Mouse (Mus musculus) embryonic facial prominence, embryonic 12.5 days (tissue): Measurements from ENCODE around the gene Dnajb3. TPM values are rescaled to one million over a fixed set of nuclear protein-coding genes. Genes with fewer than 3 reads are reported as not detected.
"Not testable (repeated sequence)": the region's sequence is repeated elsewhere in the genome, so short reads cannot be mapped to it uniquely, and the experiment has no call there.

Source experiments
- ATAC-seq: fragments of 200-750 bp; cut with Nextera tagmentation; 2 replicates; pipeline ENCODE4 v1.8.0; 2017; ENCODE audit not compliant: insufficient number of reproducible peaks, insufficient read depth, low FRiP score, low TSS enrichment
- H3K27ac ChIP-seq: fragments of 300-500 bp; sonication (generic); 2 replicates; pipeline ENCODE4 v1.5.1; 2016; ENCODE audit warnings: mild to moderate bottlenecking
- H3K27me3 ChIP-seq: fragments of 300-500 bp; sonication (generic); 2 replicates; pipeline ENCODE4 v1.6.1; 2016; ENCODE audit warnings: mild to moderate bottlenecking, moderate library complexity
- H3K36me3 ChIP-seq: fragments of 300-500 bp; sonication (generic); 2 replicates; pipeline ENCODE4 v1.6.1; 2016; ENCODE audit warnings: mild to moderate bottlenecking
- H3K4me1 ChIP-seq: fragments of 300-500 bp; sonication (generic); 2 replicates; pipeline ENCODE4 v1.6.1; 2016
- H3K4me2 ChIP-seq: fragments of 300-500 bp; sonication (generic); replicated peaks from 2 replicates; pipeline ENCODE4 v1.6.1; 2016; ENCODE audit warnings: mild to moderate bottlenecking, moderate library complexity
- H3K4me3 ChIP-seq: fragments of 300-500 bp; sonication (generic); 2 replicates; pipeline ENCODE4 v1.5.1; 2016; ENCODE audit warnings: mild to moderate bottlenecking
- H3K9ac ChIP-seq: fragments of 300-500 bp; sonication (generic); 2 replicates; pipeline ENCODE4 v1.6.1; 2016; ENCODE audit warnings: mild to moderate bottlenecking, moderate library complexity
- H3K9me3 ChIP-seq: fragments of 300-500 bp; sonication (generic); 2 replicates; pipeline ENCODE4 v1.6.1; 2016; ENCODE audit warnings: mild to moderate bottlenecking, moderate library complexity
- WGBS: fragments of 180-500 bp; shearing (Covaris S2); methylation state at CpG from one replicate; pipeline ENCODE4 v1.1.7; 2016; 5-methylcytosine and 5-hydroxymethylcytosine counted together
- polyA plus RNA-seq: library from polyadenylated mRNA; unstranded; fragments of >200 nt; fragmentation: Nextera tagmentation; extraction: Ambion mirVana; gene quantifications from 2 replicates; pipeline ENCODE4 v1.2.1, GENCODE M21; 2016

Gene Dnajb3
- polyA plus RNA-seq, 1 experiment from 2014 or later: 16.1 TPM

GRCm38 (mm10) chr1:88223011-88223515, 17.5 kb upstream of the Dnajb3 start:
- H3K27ac ChIP-seq, H3K4me1 ChIP-seq, H3K36me3 ChIP-seq, H3K4me3 ChIP-seq, ATAC-seq, H3K9ac ChIP-seq, H3K4me2 ChIP-seq, H3K27me3 ChIP-seq: not testable (repeated sequence)
- H3K9me3 ChIP-seq: peaks cover 27% of the 10 kb centered on the region

DNA sequence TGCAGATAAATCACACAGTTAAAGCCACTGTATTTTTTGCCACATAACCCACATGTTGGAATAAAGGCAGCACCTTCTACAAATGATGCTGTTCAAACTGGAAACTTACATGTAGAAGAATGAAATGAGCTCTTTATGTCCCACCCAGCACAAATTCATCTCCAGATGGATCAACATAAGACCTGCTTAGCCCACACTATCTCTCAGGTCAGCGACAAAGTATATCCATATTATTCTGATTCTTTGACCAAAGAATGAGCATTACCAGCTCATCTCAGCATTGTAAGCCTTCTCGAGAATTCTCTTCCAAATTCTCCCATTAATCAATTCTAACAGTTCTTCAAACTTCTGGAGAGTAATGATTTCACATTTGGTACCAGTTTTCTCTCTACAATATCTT, 16.6 kb upstream of the Dnajb3 start:
- Histone ChIP-seq H3K27ac (no peak overlapping the region), H3K9ac (no peak overlapping the region), H3K4me2 (no peak overlapping the region), H3K27me3 (no peaks in the 10 kb centered on the region), H3K36me3 (no peaks in the 10 kb centered on the region), H3K4me3 (no peak overlapping the region), H3K9me3 (peaks cover 23% of the 10 kb centered on the region), H3K4me1 (no peaks in the 10 kb centered on the region)
- 47% methylated on average over 2 of the region's 2 CpGs for WGBS
- no peak for ATAC-seq

- H3K9me3 ChIP-seq: peaks cover 22% of the 10 kb centered on the region
- H3K27me3 ChIP-seq: no peaks in the 10 kb centered on the region
- no peak overlapping the region for H3K9ac ChIP-seq
- no peak overlapping the region for H3K4me3 ChIP-seq
- H3K4me2 ChIP-seq: no peak overlapping the region
- no peaks in the 10 kb centered on the region for H3K36me3 ChIP-seq
- no peak for ATAC-seq
- no peak overlapping the region for H3K27ac ChIP-seq
- no peaks in the 10 kb centered on the region for H3K4me1 ChIP-seq
Measured at GRCm38 (mm10) chr1:88220336-88220735, 14.8 kb upstream of the Dnajb3 start.

- no peak for ATAC-seq
- no peak overlapping the region for H3K9ac ChIP-seq
- no peaks in the 10 kb centered on the region for H3K36me3 ChIP-seq
- H3K27me3 ChIP-seq: no peaks in the 10 kb centered on the region
- no peak overlapping the region for H3K4me2 ChIP-seq
- H3K9me3 ChIP-seq: peaks cover 31% of the 10 kb centered on the region
- no peak overlapping the region for H3K4me3 ChIP-seq
- H3K27ac ChIP-seq: no peak overlapping the region
- WGBS: 10% methylated on average over 1 of the region's 1 CpGs
- H3K4me1 ChIP-seq: no peaks in the 10 kb centered on the region
Measured at GRCm38 (mm10) chr1:88219054-88219453, 13.5 kb upstream of the Dnajb3 start.

DNA sequence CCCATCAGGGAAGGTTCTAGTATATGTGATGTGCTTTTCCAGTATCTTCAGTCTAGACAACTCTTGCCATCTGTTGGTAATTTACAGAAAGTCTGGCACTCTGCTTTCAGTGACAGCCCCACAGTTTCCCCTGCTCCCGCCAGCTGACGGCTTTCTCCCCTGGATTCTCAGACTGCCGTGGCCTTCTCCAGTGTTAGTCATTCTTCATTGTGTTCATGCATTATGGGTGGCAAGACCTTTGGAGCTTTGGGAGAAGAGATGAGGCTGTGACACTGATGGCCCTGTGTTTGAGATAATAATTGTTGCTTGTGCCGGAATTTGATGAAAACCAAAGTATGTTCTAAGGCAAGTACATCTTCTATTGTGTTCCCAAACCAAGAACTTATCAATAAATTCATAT, 13.0 kb upstream of the Dnajb3 start:
- Histone ChIP-seq H3K4me3 (no peak overlapping the region), H3K36me3 (no peaks in the 10 kb centered on the region), H3K4me2 (no peak overlapping the region), H3K27ac (no peak overlapping the region), H3K4me1 (no peaks in the 10 kb centered on the region), H3K27me3 (no peaks in the 10 kb centered on the region), H3K9me3 (peaks cover 36% of the 10 kb centered on the region), H3K9ac (no peak overlapping the region)
- no peak for ATAC-seq
- 47% methylated on average over 4 of the region's 4 CpGs for WGBS

DNA sequence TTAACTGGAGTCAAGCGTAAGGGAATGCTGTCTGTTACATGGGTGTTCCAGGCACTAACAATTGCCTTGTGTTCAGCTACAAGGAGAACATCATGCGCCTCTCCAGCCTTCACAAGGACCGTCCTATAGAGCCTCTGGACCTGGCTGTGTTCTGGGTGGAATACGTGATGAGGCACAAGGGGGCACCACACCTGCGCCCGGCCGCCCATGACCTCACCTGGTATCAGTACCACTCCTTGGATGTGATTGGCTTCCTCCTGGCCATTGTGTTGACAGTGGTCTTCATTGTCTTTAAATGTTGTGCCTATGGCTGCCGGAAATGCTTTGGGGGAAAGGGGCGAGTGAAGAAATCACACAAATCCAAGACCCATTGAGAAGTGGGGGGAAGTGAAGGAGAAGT, 12.5 kb upstream of the Dnajb3 start:
- 74% methylated on average over 9 of the region's 9 CpGs for WGBS
- Histone ChIP-seq H3K9ac (no peak overlapping the region), H3K4me3 (no peak overlapping the region), H3K4me2 (no peak overlapping the region), H3K36me3 (no peaks in the 10 kb centered on the region), H3K4me1 (no peaks in the 10 kb centered on the region), H3K27me3 (no peaks in the 10 kb centered on the region), H3K9me3 (peaks cover 41% of the 10 kb centered on the region), H3K27ac (no peak overlapping the region)
- no peak for ATAC-seq

- ATAC-seq: no peak
- Histone ChIP-seq H3K27me3 (no peaks in the 10 kb centered on the region), H3K4me1 (no peaks in the 10 kb centered on the region), H3K36me3 (no peaks in the 10 kb centered on the region), H3K4me3 (no peak overlapping the region), H3K9me3 (peaks cover 46% of the 10 kb centered on the region), H3K9ac (no peak overlapping the region), H3K27ac (no peak overlapping the region), H3K4me2 (no peak overlapping the region)
- WGBS: 40% methylated on average over 3 of the region's 3 CpGs
Measured at GRCm38 (mm10) chr1:88217576-88217975, 12.0 kb upstream of the Dnajb3 start.

DNA sequence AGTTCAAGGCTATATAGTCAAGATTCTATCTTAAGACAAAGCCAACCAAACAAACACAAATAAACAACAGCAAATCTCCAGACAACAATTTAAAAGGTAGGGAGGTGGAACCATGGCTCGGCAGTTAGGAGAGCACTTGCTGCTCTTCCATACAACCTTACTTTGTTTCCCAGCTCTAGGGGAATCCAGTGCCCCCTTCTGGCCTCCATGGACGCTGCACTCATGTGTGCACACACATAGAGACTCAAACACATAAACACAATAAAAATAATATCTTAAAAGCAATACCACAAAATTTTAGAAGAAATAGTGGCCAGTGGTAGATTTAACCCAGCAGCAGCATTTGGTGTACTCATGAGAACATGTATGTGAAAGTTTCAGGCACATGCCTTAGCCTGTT, 11.6 kb upstream of the Dnajb3 start:
- no peaks in the 10 kb centered on the region for H3K27me3 ChIP-seq
- ATAC-seq: no peak

DNA sequence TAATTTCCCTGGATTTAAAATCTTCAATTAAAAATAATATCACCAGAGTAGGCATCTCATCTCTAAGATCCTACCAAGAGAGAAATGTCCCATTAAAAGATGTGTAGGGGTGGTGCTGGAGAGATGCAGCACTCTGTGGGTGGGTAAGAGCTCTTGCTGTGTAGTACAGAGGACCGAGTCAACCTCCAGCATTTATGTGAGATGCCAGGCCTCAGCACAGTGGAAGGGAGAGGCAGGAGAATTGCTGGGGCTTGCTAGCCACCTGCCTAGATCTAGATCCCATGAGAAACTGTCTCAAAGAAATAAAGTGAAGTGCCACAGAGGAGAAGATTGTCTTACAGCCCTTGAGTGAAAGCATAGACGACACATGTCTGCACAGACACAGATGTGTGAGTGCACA, 11.0 kb upstream of the Dnajb3 start:
- Histone ChIP-seq H3K36me3 (no peaks in the 10 kb centered on the region), H3K4me2 (no peak overlapping the region), H3K4me3 (no peak overlapping the region), H3K27me3 (no peaks in the 10 kb centered on the region), H3K9ac (no peak overlapping the region), H3K27ac (no peak overlapping the region), H3K4me1 (no peaks in the 10 kb centered on the region), H3K9me3 (peaks cover 56% of the 10 kb centered on the region)
- ATAC-seq: no peak
- WGBS: 52% methylated on average over 2 of the region's 2 CpGs

More for the DNA sequence above, 11.6 kb upstream of the Dnajb3 start:
- H3K4me3 ChIP-seq: no peak overlapping the region
- no peak overlapping the region for H3K27ac ChIP-seq
- no peaks in the 10 kb centered on the region for H3K36me3 ChIP-seq
- no peaks in the 10 kb centered on the region for H3K4me1 ChIP-seq
- 58% methylated on average over 2 of the region's 2 CpGs for WGBS
- H3K4me2 ChIP-seq: no peak overlapping the region
- H3K9ac ChIP-seq: no peak overlapping the region
- H3K9me3 ChIP-seq: peaks cover 50% of the 10 kb centered on the region

- no peaks in the 10 kb centered on the region for H3K4me1 ChIP-seq
- H3K36me3 ChIP-seq: no peaks in the 10 kb centered on the region
- H3K4me3 ChIP-seq: no peak overlapping the region
- ATAC-seq: no peak
- H3K27me3 ChIP-seq: no peaks in the 10 kb centered on the region
- H3K27ac ChIP-seq: no peak overlapping the region
- 69% methylated on average over 10 of the region's 10 CpGs for WGBS
- peaks cover 60% of the 10 kb centered on the region for H3K9me3 ChIP-seq
- H3K4me2 ChIP-seq: no peak overlapping the region
- no peak overlapping the region for H3K9ac ChIP-seq
Measured at GRCm38 (mm10) chr1:88215466-88216380, 10.1 kb upstream of the Dnajb3 start.

GRCm38 (mm10) chr1:88214462-88214952, 8.9 kb upstream of the Dnajb3 start:
- no peaks in the 10 kb centered on the region for H3K27me3 ChIP-seq
- no peaks in the 10 kb centered on the region for H3K36me3 ChIP-seq
- no peak for ATAC-seq
- H3K27ac ChIP-seq: no peak overlapping the region
- 78% methylated on average over 2 of the region's 2 CpGs for WGBS
- no peaks in the 10 kb centered on the region for H3K4me1 ChIP-seq
- no peak overlapping the region for H3K4me2 ChIP-seq
- H3K9ac ChIP-seq: no peak overlapping the region
- no peak overlapping the region for H3K4me3 ChIP-seq
- H3K9me3 ChIP-seq: peaks cover 60% of the 10 kb centered on the region

DNA sequence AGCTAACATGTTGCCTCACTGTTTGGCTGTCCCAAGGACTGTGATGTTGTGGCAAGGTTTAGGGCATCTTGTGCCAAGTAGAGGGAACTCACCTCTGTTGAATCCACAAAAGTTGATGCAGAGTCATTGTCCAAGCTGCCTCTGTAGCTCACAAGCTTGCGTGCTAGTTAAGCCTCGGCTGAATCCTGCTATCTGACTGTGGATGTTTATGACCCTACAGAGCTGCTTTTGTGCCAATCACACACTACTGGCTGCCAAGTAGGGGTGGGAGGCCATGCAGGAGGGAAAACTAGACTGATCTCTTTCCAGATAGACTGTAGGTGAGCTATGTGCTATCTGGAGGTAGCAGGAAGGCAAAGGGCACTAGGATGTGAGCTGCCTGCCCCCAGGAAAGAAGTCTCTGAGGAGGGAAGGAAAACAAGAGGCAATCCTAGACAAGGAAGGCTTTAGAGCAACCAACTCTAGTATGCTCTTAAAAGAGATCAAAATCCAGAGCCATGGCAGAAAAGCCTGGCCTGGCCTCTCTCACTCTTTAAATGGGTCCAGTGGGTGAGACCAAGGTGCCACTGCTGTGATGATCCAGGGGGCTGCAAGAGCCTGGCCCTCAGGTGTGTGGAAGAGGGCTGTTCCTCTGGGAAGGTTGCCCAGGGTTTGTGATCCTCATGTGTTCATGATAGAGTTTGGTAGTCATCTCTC, 8.3 kb upstream of the Dnajb3 start:
- H3K4me2 ChIP-seq: no peak overlapping the region
- no peaks in the 10 kb centered on the region for H3K4me1 ChIP-seq
- H3K27me3 ChIP-seq: no peaks in the 10 kb centered on the region
- no peak for ATAC-seq
- H3K4me3 ChIP-seq: no peak overlapping the region
- 81% methylated on average over 2 of the region's 2 CpGs for WGBS
- H3K36me3 ChIP-seq: no peaks in the 10 kb centered on the region
- H3K9me3 ChIP-seq: peaks cover 60% of the 10 kb centered on the region
- H3K9ac ChIP-seq: no peak overlapping the region
- no peak overlapping the region for H3K27ac ChIP-seq
